Mouse (Mus musculus): ENCODE data around the gene Nprl2.

The Nprl2 gene
- long read RNA-seq, experiment 1, transcript Nprl2-201 (11 exons, 1,441 nt) = major isoform, 35 of 42 reads
- long read RNA-seq, experiment 1, partial matches to known transcripts = 1 of 42 reads
- long read RNA-seq, experiment 1, other reads (novel, unspliced or antisense) = 5 of 42 reads
- long read RNA-seq, experiment 2, transcript Nprl2-201 (11 exons, 1,441 nt) = major isoform, 29 of 48 reads
- long read RNA-seq, experiment 2, partial matches to known transcripts = 3 of 48 reads
- long read RNA-seq, experiment 2, other reads (novel, unspliced or antisense) = 14 of 48 reads

DNA sequence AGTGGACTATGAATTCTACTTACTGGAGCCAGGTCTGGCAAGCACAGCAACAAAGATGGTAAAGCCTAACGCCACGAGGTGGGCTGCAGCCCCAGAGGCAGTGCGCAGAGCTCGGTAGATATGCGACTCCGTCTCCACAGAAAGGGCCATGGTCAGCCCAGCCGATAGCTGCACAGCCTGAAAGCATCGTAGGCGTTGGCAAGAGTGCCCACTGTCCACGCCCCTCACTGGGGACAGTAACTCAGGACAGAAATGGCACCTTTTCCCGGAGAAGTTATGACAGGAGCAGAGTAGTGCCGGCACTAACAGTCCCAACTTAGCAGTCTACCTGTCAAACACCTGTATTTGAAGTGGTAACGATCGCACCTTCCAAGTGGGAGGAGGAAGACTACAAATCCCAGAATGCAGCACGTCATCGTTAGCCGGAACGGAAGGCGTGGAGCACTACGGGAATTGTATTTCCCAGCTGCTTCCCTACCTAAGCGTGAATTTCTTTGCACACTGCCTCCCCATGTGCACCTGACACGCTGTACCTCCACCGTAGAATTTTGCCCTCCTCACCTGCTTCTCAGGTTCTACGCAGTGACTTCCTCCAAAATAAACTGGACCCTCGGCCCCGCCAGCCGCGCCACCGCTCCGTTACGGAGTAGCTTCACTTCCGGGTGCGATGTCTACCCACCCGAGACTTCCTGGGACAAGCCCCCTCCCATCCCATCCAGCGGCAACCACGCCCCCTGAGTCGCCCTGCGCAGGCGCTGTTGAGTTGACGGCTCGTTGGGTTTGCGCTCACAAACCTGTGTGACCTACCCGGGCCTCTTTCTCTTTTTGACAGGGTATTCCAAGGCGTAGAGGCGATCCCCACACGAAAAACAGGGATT, at the start of gene Nprl2, which contains the start of gene Cyb561d2:
Gene Nprl2, plus strand, starts transcription at position 753 of the 878 bp plus-strand sequence.
Gene Cyb561d2, minus strand, starts transcription at position 720 of the 878 bp plus-strand sequence.
- intact Hi-C loops (cut with DNase I) = no loop called here

DNA sequence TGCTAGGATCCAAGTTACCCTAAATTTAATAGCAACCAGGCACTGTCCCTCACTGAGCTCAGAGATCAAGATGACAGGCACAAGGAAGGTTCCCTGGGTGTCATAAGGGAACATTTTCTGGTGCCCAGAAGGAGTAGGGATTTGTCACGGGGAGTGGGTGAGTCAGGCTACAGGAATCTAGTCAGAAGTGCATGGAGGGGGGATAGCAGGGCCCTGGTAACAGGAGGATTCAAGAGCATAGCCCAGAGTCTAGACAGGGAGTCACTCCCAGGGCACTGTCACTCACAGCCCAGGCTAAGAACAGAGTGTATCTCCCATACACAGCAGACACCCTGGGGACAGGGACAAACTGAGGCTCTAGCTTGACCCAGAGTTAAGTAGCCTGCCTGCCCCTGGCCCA, 48.5 kb upstream of the Nprl2 start:
- intact Hi-C loops (cut with DNase I) = no loop called here

DNA sequence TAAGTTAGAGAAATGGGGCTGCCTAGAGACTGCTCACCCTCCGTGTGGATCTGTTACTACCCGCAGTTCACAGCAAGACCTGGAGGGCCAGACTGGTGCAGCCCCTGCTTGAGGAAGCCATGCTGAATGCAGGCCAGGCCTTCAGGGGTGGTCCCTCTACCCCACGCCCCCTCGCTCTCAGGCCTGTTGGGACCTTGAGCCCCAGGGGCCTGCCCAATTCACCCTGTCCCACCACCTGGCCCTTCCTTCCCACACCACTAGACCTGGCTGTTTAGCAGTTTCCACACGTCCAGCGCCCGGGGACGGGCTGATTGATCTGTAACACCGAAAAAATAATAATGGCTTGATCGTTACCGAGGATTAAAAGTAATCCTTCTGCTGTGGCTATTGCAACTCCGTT, 47.8 kb upstream of the Nprl2 start:
- intact Hi-C loops (cut with DNase I) = no loop called here

DNA sequence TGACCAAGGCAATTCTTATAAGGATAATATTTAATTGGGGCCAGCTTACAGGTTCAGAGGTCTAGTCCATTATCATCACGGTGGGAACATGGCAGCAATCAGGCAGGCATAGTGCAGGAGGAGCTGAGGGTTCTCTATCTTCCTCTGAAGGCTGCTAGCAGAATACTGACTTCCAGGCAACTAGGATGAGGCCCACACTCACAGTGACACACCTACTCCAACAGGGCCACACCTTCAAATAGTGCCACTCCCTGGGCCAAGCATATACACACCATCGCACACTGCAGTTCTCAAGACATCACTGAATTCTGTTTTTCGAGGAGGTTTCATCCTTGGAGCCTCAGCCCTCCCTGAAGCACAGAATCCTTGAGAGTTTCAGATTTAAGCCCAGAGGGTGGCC, 45.7 kb upstream of the Nprl2 start:
- intact Hi-C loops (cut with DNase I) = no loop called here

DNA sequence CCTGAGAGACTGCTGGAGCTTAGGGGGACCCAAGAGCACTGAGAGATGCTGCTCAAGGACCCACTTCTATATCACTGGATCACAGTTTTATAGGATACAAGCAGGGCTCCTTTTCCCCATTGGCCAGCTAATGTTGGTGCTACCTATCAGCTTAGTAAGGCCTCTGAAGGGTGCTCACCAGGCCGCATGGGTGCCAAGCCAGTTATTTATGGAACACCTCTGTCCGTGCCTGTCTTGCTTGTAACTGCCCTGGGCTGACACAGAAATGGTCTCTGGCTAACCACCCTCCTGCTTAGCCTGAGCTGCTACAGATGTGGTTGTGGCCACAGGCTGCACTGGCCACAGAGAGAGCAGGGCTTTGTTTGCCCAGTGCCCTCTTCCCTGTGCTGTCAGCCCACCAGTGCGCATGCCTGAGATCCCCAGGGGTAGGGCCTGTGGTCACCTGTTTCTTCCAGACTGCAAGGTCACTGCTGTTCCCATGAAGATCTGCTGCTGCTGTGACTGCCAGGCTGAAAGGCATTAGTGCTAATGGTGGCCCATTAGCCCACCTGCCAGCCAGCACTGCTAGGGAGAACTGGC, 41.2 kb upstream of the Nprl2 start:
- intact Hi-C loops (cut with DNase I) = no loop called here

DNA sequence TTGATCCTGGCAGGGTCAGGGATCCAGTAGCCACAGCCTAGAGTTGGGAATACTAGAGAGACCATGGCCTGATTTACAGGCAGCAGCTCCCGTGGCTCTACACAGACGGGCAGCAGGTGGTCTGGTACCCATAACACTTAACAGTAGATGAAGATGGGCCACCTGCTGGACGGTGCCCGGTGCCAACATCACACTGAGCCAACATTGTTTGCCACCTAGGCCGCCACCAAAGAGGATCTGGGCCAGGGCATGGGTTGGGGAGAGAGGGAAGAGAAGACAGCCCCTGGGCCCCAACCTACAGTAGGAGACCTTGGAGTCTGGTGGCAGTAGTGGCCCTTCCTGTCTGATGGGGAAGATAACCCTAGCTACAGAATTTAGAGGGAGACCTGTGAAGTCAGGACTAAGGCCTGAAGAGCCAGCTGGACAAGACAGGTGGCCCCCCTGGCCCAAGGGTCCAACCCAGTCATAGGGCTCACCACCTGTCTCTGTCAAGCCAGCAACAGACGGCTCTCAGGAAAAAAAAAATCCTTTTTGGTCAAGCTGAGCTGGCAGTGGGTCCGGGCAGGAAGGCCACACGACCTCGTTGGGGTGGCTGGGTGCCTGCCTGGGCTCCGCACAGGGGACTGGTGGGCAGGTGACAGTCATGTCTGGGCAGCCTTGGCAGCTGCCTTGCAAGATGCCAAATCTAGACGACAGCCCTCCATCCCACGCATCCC, 39.7 kb upstream of the Nprl2 start:
- intact Hi-C loops (cut with DNase I) = no loop called here

DNA sequence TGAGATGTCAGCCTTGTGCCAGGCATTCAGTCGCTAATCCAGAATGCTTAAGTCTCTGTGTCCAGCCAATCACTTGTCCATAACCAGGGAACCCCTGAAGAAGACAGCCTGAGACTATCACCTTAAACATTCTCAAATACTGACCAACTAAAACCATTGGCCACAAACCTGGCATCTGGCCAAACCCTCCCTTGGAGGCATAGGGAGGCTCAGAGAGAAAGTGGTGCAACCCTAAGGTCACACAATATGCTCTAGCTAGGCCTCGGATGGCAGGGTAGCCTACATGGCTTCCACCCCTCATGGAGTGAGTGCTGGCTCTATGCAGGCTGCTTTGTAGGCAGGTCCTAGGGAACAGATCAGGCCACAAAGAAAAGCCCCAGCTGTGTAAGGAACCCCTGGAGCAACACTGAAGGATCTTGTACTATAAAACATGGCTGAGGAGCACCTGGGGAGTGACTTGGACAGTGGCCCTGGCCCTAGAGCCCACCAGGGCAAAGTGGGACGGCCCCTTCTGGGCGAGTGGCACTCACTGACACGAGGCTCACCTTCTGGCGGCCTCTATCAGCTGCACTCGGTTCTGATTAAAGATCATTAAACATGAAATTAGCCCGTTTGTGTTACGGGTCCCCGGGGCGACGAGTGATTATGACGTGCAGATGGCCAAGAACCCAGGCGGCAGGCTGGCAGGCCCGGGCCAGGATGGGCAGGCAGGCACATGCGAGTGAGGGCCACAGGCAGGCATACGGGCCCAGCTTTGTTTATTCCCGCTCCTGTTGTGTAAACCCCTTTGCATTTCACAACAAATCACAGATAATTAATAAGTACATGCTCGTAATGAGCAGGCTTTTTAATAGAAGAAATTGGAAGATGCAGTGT, 37.1 kb upstream of the Nprl2 start:
- intact Hi-C loops (cut with DNase I) = no loop called here

DNA sequence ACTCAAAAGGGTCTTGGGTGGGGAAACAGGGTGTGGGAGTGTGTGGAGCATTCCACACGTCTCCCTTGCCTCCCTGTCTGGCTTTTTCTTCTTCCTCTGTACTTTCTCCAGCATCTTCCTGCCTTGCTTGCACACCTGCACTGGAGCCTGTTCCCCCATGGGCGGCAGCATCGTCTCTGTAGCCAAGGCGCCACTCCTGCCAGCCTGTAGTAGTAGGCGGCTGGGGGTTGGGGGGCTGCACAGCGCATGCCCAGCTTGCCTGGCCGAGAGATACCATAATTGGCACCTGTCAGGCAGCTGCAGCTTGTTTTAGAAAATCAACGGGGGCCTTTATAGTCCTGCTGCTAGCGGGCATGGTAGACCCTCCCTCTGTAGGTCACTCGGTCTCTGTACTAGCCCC, 33.8 kb upstream of the Nprl2 start:
- intact Hi-C loops (cut with DNase I) = no loop called here

DNA sequence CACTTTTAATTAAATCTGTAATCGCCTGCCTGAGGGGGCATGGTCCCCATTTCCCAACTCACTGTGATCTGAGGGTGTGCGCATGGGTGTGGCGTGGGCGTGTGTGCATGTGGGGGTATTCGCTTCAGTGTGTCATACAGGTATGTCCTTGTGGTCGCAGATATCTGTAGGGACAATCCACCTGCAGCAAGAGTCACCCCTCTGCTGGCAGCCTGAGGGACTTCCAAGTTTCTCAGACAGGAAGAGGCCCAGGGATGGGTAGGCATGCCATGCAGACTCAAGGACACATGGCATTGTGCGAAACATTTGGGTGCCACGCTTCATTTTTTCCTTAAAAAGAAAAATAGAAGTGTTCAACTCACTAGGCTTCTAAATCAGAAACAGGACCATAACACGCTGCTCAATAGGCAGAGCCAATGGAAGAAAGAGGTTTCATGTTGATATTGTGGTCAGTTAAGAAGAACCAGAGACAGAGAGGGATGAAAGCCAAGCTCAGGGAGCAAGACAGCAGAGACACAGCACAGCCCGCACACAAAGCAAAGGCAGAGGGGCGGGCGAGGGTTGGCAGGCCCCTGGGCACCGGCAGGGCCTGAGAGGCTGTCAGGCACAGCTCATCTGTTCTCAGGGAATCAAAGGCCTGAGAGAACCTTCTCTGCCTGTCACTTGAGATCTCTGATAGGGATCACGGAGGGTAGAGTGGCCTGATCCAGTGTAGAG, 31.5 kb upstream of the Nprl2 start:
- intact Hi-C loops (cut with DNase I) = no loop called here

DNA sequence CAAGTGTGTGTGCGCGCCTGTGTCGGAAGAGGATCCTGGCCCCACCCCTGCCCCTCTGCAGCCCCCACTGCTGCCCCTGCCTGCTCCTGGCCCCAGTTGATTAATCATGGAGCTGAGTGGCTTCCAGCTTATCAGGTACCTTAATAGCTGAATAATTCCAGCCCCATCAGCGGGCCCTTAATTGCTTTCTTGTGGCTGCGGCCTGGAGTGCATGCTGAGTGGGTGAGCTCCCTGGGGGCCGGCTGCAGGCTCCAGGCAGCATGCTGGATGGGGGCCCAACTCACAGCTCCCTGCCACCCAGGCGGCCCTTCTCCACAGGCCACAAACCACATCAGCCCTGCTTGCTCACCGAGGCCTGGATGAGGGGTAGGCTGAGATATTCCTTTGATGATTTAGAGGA, 30.6 kb upstream of the Nprl2 start:
- intact Hi-C loops (cut with DNase I) = no loop called here

DNA sequence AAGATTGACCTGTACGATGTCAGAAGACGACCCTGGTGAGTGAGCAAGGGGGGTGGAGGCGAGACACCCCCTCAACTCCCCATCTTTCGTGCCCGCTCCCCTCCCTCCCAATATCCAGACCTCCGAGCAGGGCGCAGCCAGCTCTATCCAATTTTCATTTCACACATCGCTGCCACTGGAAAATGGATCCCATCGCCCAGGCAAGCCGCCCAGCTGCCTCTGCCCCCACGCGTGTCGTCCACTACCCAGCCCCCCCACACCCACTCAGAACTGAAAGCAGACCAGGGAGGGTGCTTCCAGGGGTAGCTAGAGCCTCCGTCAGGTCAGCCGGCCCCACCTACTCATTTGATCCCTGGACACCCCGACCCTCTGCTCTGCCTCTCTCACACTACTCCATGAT, 29.7 kb upstream of the Nprl2 start:
- intact Hi-C loops (cut with DNase I) = no loop called here

DNA sequence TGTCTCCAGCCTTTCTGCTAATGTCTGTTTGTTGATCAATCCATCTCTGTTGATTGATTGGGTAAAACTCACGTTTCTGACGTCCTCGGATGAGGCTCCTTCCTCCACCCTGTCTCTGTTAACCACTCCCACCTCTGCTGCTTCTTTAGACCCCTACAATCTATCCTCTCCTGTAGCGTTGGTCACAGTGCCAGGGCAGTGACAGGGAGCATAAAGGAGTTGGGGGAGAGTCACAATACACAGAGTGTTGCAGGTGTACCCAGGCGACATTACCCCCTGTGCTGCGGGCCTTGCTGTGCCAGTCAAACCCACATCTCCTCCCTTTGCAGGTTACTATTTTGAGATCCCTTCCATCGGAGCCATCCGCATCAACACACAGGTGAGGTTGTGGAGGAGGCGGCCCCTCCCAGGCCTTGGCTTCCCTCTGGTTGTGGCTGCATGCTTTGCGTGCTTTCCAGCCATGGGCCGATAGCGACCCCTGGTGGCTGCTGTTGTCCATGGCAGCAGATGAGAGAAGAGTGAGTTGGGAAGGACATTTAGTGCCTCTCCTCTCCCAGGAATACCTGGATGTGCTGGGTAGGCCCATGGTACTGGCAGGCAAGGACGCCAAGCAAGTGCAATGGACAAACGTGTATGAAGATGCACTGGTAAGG, 27.6 kb upstream of the Nprl2 start:
- intact Hi-C loops (cut with DNase I) = loop anchor here (2.0 kb wide), 2 partner anchors 148 to 158 kb away; no protein-coding TSS in a partner anchor

DNA sequence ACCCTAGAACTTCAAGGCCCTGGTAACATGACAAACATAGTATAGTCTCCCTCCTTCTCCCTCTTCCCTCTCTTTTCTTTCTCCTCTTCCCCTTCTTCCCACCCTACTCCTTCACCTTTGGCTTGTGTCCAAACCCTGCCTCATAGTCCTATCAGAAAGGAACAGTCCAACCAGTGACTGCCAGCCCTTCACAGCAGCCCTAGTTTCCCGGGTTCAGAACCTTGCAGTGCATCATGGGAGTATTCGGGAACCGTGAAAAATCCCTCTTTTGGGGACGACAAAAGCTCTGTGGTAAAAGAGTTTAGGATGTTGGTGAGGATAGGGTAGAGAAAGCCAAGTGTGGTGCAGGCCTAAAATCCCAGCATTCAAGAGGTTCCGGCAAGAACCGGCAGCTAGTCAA, 21.7 kb upstream of the Nprl2 start:
- intact Hi-C loops (cut with DNase I) = no loop called here

DNA sequence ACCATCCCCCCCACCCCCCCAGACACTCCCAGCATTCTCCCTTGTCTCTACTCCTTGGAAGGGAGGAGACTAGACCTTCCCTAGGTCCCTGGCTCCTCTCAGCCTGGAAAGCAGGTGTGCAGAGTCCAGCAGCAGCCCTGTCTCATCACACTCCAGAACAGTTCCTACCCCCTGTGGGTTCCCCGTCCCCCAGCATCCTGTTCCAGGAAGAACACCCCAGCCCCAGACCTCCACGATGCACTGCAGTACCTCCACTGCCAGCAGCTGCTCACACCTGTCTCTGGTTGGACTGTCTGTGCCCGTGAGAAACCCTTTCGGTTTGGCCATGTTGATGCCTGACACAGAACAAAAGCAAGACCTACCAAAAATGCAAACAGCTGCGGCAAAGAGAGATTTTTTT, 20.8 kb upstream of the Nprl2 start:
- intact Hi-C loops (cut with DNase I) = no loop called here

DNA sequence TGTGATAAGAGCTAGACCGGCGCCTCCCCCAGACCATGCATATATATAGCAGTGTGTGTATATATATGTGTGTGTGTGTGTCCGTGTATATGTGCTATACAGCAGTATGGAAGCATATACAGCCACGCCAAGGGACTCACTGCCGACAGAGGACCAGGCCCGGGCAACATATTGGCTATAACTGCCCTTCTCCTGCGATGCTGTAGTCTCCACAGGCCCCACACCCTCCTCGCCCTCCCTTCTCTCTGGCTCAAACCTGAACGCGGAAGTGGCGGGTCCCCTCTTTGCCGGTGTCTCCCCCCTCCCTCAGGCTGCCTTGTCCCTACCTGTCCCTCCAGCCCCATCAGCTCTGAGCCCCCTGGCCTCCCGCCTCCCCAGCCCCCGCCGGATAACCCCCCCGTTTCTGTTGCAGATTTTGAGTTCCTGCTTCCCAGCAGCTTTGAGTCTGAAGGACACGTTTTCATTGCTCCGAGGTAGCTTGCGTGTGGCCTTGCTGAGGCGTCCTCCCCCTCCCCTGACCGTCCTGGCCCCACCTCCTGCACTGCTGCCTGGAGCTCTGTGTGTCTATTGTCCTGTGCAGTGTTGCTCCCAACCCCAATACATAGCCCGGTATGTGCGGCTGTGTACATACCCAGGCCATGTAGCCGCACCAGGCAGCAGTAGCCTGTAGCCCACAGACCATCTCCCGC, 20.2 kb upstream of the Nprl2 start:
- intact Hi-C loops (cut with DNase I) = no loop called here

DNA sequence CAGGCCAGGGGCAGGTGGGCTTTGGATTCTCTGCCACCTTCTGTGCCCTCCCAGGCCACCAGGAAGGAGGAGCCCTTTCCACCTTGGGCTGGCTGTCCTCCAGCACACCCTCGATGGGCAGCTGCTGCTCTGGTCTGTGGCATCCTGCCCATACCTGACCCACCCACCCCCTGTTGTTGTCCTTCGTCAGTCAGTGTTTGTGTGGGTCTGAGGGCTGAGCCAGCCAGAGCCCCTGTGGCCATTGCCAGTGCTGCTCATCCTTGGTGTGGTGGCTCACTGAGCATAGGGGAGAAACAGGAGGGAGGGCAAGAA, 19.7 kb upstream of the Nprl2 start:
- intact Hi-C loops (cut with DNase I) = no loop called here

DNA sequence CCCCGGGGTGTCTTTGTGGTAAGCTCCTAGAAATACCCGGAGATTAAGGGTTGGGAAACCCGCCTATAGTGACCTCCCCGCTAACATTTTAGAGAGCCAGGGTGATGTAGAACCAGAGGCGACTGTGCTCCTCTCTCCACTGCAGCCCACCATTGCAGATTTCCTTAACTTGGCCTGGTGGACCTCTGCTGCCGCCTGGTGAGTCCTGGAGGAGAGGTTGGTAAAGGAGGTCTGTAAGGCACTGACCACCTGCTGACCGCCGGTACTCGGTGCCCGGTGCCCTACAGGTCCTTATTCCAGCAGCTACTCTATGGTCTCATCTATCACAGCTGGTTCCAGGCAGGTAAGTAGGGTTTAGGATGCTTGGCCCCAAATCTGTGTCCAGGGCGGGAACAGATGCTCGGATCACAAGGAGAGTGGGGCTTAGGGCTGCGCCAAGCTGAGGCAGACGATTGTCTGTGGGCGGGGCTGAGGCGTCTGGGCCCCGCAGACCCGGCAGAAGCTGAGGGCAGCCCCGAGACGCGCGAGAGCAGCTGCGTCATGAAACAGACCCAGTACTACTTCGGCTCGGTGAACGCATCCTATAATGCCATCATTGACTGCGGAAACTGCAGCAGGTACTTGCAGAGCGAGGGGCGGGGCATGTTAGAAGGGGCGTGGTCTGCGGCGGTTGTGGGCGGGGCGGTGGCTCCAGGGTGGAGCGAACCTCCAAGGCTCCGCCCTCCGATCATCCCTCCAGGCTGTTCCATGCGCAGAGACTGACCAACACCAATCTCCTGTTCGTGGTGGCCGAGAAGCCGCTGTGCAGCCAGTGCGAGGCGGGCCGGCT, 15.6 kb upstream of the Nprl2 start:
- intact Hi-C loops (cut with DNase I) = no loop called here

DNA sequence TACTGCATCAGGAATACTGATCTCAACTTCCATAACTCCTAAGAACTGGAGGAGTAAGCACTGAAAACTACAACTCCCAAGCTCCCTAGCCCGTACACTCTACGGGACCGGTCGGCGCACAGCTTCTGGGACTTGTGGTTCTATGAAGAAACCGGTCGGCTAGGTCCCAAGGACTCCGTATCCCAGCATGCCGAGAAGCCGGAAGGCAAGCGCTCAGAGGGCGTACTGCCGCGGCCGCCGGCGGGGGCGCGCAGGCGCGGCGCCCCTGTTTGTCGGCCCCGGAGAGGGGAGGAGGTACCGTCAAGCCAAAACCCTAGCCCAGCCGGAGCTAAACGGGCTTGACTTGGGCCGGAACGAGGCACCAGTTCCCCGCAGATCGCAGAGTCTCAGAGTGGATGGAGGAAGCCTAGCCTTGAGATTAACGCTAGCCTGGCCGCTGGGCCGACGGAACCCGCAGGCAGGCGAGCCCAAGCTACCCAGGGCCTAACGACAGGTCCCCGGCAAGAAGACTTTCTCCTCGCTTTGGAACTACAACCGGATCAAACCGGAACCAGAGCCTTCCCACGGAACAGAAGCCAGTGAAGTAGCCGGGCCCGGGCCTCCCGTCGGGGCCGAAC, 8.1 kb upstream of the Nprl2 start, which contains the start of gene Tmem115:
Gene Tmem115, plus strand, starts transcription at position 155 of the 617 bp plus-strand sequence.
- intact Hi-C loops (cut with DNase I) = no loop called here
